Mouse (Mus musculus): ENCODE data around the gene Fgf14.
"Not testable (repeated sequence)": the region's sequence is repeated elsewhere in the genome, so short reads cannot be mapped to it uniquely, and the experiment has no call there.

The Fgf14 gene

DNA sequence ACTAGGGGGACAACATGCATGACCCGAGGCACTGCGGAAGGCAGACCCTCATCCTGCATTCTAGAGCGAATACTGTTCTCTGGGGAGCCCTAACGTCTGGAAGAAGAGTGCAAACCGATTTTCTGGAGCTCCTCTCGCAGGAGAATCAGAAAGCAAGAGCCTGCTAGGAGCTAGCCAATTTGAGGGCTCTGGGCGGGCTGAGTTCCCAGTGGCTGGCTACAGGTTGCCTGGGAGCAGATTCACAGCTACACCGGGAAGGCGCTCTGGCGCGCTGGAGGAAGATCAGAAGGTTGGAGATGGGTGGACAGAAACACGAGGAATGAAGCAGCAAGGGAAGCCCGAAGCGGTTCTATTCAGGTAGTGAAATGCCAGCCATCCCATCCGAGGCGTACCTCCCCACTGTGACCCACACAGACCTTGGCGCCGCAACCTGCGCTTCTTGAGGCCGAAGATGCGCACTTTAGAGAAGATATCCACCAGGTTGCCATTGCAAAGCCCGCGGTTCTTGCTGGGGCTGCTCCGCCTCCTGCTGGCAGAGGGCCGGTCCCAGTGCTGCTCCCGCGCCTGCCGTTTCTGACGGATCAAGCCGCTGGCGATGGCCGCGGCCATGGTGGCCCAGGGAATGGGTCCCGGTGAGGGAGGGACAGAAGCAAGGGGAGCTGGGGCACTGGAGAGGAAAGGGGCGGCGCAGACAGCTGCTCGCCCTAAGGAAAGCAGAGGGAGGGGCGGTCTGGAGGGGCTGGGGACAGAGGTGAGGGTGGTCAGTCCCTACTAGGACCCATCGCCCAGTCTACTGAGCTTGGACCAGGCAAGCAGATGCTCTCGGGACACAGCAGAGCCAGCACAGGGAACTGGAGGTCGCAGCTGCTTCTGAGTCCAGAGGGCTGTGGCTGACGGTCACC is 484.8 kb downstream of the Fgf14 start:
- DNase-seq (ENCODE audit: low spot score) = no peak

DNA sequence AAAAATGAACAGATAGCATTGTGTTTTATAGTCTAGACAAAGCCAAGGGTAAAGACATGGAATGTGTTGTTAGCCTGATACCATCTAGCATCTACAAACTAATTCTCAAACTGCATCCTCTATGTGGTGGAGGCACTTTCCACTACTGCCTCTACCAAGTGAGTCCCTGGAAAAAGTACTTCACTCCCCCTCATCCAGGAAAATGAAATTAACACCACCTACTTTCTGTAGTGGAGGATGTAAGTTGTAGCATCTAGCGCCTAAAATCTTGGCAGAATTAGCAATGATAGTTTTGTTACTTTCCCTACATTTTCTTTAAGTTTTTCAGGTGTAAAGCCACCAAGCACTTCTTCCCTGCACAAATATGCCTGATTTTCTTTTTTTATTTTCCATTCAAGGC is 496.7 kb downstream of the Fgf14 start:
- DNase-seq (ENCODE audit: low spot score) = no peak

DNA sequence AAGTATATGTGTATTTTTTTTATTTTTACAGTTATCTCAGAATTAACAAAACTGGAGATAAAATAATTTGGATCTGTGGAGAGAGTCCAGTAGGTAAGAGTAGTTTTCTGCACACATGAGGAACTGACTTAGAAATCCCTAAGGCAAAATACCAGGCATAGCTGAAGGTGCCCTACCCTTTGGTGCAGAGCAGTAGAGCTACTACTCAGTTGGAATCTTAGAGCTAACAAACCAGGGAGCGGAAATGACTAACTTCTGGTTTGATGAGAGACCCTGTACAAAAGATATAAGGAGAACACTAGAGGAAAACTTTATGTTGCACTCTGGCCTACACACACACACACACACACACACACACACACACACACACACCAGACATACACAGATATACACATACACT is 502.8 kb downstream of the Fgf14 start:
- no peak for DNase-seq (ENCODE audit: low spot score)

DNA sequence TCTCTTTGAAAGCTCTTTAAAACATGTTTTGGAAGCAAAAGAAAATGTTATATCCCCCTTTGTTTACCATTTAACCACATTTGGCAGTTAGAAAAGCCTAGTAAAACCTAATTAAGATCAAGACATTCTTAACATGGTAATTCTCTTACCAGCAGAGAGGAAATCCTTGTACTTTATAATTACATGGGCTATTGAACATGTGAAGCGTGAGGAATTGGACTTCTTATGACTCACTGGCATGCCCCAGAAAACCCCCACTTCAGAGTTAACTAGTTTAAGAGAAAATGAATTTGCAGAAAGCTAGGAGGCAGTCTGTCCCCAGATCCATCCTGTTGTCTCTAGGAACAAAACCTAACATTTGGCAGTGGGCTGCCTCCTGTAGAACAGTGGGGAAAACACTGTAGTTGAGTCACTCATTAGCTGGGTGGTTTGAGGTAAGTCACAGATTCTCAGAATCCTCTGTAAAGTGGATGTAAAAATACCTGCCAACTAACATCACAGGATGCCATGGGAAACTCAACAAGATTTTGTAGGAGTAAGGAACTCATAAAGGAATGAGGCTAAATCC is 513.2 kb downstream of the Fgf14 start:
- DNase-seq (ENCODE audit: low spot score) = no peak

DNA sequence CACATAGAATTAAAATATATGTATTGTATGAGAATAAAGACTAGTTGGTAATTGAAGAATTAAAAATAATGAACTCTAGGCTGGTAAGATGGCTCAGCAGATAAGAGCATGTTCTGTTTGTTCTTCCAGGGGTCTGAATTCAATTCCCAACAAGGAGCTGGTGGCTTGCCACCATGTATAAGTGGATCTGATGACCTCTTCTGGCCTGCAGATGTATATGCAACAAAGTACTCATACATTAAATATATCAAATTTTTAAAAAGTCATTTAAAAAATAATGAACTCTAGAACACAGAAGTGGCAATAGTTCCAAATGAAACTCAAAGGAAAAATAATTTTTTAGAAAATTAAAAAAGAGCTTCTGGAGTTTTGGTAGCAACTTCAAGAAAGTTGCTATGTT is 529.5 kb downstream of the Fgf14 start:
- DNase-seq (ENCODE audit: low spot score) = no peak

DNA sequence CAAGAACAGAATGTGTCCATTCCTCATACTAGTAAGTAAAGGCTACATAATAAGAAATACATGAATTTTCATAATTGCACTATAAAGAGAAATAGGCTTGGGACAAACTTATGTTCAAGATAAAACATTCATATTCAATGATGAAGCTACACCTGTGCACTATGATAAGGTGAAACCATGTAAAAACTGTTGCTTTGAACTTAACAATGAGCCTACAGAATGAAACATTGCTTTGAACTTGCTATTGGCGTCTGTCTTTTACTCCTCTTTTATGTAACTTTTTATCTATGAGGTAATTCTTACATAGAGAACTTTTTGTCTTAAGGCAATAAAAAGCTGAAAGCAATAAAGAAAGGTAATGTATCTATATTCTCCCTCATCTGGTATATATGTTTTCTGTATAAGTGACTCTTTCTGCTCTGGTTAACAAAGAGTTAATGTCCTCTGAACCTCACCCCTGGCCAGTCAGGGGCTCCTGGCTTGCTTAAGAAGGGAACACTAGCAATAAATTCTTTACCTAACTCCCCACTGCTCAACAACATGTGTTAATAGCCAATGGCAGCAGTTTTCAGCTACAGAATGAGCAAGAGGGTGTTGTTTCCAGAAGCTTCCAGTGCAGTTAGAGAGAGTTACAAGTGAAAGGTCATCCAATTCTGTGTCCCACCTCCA is 569.6 kb downstream of the Fgf14 start:
- DNase-seq (ENCODE audit: low spot score) = no peak

DNA sequence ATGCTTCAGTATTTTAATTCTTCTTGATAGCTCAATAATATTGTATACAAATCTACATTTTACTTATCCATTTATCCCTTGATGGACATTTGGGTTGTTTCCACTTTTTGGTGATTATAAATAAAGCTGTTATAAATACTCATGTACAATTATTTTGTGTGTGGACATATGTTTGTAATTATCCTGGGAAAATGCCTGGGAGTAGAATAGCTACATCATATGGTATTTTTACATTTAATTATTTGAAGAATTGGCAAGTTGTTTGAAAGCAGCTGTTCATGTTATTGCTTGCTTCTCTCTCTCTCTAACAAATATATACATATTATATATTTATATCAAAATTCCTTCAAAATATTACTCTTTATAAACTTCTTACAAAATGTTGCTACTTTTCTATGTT is 593.8 kb downstream of the Fgf14 start:
- no peak for DNase-seq (ENCODE audit: low spot score)

DNA sequence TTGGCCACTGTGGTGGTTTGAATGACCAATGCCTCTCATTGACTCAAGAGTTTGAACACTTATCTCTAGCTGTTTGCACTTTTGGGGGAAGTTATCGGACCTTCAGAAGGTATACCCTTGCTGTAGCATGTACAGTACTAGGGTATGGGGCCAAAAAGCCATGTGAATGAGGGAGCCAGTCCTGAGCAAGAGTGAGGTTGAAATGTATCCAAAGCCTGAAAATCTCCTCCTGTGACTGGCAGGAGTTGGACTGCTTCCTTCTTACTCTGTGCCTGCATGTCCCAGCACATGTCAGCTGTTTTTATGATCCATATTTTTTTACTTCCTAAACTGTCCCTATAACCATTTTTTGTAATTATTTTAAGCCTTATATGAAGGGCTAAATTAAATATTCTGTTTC is 632.9 kb downstream of the Fgf14 start:
- no peak for DNase-seq (ENCODE audit: low spot score)

DNA sequence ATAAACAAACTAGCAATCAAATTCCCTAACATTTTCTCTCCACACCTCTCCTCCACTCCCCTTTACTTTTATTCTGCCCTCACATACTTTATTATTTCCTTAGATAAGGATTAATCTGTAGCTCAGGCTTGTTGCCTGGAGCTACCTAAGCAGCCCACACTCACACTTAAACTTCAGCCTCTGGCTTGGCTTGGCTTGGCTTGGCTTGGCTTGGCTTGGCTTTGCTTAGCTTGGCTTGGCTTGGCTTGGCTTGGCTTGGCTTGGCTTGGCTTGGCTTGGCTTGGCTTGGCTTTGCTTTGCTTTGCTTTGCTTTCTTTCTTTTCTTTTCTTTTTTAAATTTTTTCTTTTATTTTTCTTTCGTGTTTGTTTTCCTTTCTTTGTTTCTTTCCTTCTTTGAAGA is 636.3 kb downstream of the Fgf14 start:
- DNase-seq (ENCODE audit: low spot score) = no peak

DNA sequence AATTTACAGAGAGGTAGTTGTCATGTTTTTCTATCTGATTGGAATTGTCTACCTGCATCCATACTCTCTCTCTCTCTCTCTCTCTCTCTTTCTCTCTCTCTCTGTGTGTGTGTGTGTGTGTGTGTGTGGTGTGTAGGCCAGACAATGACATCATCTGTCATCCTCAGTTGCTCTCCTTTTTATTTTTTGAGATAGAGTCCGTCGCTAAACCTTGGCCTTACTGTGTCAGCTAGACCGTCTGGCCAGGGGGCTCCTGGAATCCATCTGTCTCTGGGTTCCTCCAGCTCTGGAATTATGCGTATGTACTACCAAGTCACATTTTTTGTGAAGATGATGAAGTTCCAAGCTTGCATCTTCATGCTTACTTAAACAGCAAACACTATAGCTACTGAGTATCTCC is 639.5 kb downstream of the Fgf14 start:
- no peak for DNase-seq (ENCODE audit: low spot score)

DNA sequence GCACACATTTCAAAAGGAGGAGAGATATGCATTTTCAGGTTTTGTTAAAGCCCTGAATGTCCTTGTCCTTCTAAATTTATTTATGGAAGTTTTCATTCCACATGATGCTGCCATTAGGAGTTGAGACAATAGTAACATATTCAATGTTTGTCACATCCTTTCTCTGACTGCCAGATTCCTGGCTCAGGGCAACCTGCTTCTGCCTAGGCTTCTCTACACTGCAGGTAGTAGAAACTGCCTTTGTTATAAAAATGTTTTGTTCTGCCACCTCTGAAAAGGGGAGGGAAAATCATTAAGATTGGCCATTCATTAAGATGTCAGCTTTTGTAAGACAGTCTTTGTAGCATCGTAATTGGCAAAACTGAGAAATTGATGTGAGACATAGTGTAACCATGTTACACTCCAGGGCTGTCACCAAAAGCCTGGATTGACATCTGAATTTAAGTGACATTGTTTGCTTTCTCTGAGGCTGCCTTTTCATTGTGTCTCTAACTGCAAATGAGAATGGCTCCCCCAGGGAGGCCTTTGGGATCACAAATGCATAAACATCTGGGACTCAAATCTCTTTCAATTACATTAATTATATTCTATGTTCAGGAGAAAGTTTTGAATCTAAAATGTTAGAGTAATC is 640.2 kb downstream of the Fgf14 start:
- no peak for DNase-seq (ENCODE audit: low spot score)

DNA sequence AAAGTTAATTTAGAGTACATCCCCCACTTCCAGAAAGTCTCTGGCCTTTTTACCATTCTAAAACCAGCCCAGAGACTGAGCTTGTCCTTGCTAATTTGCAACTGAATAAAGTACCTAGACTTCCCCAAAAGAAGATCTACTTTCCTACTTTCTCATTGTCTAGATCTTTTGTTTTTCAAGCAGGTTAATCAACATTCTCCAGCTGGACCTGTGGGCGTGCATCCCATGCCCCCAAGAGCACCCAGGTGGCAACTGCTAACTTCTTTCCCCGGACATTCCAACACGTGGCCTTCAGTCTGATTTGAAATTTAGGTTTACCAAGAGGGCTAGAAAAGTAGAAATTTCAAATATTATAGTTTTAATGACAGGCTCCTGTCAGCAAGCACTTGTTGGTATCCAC is 643.6 kb downstream of the Fgf14 start:
- DNase-seq (ENCODE audit: low spot score) = not testable (repeated sequence)

DNA sequence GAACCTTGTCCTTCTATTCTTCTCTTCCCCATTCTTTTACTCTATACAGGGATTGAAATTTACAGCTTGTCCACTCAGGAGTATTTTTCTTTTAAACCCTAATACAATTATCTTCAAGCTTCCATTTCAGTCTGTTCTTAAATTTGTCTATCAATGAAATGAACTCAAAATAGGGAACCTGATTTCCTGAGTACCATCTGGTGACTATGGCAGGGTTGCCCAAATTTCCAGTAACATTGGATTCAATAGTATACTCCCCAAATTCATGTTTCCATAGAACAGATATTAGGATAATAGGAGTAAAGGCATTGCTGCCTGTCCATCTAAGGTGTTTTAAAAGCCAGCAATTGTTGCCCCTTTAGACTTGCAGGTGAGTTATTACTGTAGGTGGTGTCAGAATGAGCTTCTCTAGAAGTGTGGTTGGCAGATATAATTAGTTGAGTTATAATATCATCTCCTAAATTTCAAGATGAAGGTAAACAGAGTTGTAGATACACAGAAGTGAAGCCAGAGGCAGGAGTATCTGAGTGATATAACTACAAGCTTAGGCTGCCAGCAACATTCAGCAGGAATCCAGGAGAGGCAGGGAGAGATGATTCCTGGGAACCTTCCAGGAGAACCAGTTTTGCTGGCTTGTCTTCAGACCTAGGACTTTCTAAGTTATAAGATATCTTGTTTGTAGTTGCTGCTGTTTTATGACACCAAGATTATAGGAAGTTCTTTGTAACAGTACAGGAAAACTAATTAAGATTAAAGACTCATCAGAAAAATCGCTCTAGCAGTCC is 648.8 kb downstream of the Fgf14 start:
- no peak for DNase-seq (ENCODE audit: low spot score)

DNA sequence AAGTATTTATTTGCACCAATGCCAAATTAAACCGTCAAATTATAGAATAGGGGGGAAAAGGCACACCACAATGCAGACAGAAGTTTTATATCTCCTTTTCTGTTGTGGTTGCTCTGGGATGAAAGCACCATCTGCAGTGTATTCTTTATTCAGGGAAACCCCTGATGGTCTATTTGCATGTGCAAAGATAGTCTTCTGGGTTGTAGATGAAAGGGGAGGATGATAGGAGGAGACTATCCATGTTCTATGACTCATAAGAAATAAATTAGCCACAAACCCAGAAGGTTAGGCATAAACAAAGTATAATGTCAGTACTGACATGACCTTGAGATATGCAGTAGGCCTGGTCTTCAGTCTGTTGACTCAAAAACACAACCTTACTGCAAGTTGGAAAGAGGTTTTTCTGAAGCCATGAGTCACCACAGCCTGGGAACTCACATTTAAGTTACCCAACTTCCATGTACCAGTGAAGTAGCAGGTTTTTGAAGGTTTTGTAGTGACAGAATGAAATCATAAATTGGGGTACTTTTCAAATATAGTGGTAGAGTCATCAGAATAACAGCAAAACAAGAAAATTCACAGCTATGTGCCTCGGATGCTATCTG is 686.2 kb downstream of the Fgf14 start:
- DNase-seq (ENCODE audit: low spot score) = no peak

DNA sequence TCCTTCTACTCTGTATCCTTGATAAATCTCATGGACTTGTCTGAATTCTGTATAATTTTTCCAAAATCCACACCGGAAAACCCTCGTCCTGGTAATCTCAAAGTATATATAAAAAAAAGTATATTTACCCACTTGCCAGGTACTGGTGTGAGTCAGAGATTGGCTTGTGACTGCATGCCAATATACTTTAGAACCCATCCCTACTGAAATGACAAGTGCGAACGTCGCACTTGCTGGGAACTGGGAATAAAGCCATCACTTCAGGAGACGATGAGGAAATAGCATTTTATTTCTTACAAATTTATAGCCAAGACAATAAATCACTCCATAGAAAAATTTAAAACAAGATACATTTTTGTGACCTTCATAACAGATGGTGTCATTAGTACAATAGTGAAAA is 708.9 kb downstream of the Fgf14 start:
- DNase-seq (ENCODE audit: low spot score) = no peak

DNA sequence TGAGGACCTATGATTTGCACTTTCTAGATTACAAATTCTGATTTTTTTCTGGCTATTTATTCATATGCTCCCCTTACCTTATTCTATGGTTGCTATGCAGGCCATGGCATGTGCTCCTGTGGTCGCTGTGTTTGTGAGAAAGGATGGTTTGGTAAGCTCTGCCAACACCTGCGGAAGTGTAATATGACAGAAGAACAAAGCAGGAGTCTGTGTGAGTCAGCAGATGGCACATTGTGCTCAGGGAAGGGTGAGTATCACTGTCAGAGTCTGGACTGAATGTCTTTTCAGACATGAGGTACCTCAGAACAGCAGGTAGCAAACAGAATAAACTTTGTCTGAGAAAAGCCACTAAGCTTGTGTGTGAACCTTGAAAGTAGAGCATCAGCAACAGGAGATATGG is 710.4 kb downstream of the Fgf14 start:
- no peak for DNase-seq (ENCODE audit: low spot score)
